Mouse (Mus musculus) forebrain, embryonic 15.5 days (tissue): Measurements from ENCODE around the gene March10. TPM values are rescaled to one million over a fixed set of nuclear protein-coding genes. Genes with fewer than 3 reads are reported as not detected.

ENCODE experiments used
- ATAC-seq: fragments of 200-750 bp; cut with Nextera tagmentation; replicated peaks from 2 replicates; pipeline ENCODE4 v1.8.0; 2017; ENCODE audit warnings: mild to moderate bottlenecking, moderate TSS enrichment, moderate library complexity
- H3K27ac ChIP-seq: fragments of 300-500 bp; sonication (generic); replicated peaks from 2 replicates; pipeline ENCODE4 v1.5.1; 2015; ENCODE audit warnings: mild to moderate bottlenecking, inconsistent platforms
- H3K27me3 ChIP-seq: fragments of 300-500 bp; sonication (generic); 2 replicates; pipeline ENCODE4 v1.6.1; 2015; ENCODE audit warnings: inconsistent platforms
- H3K36me3 ChIP-seq: fragments of 300-500 bp; sonication (generic); 2 replicates; pipeline ENCODE4 v1.6.1; 2015; ENCODE audit warnings: mild to moderate bottlenecking, inconsistent platforms
- H3K4me1 ChIP-seq: fragments of 300-500 bp; sonication (generic); 2 replicates; pipeline ENCODE4 v1.6.1; 2015; ENCODE audit warnings: inconsistent platforms
- H3K4me2 ChIP-seq: fragments of 300-500 bp; sonication (generic); replicated peaks from 2 replicates; pipeline ENCODE4 v1.6.1; 2015; ENCODE audit warnings: mild to moderate bottlenecking, inconsistent platforms
- H3K4me3 ChIP-seq: fragments of 300-500 bp; sonication (generic); 2 replicates; pipeline ENCODE4 v1.5.1; 2015; ENCODE audit warnings: mild to moderate bottlenecking, inconsistent platforms
- H3K9ac ChIP-seq: fragments of 300-500 bp; sonication (generic); replicated peaks from 2 replicates; pipeline ENCODE4 v1.6.1; 2015; ENCODE audit warnings: mild to moderate bottlenecking, inconsistent platforms
- H3K9me3 ChIP-seq: fragments of 300-500 bp; sonication (generic); 2 replicates; pipeline ENCODE4 v1.6.1; 2016; ENCODE audit warnings: inconsistent platforms
- WGBS: fragments of 180-500 bp; shearing (Covaris S2); methylation state at CpG from one replicate; pipeline ENCODE4 v1.1.7; 2015; ENCODE audit warnings: mixed read lengths; 5-methylcytosine and 5-hydroxymethylcytosine counted together
- polyA plus RNA-seq: library from polyadenylated mRNA; unstranded; fragments of >200 nt; fragmentation: Nextera tagmentation; extraction: Ambion mirVana; gene quantifications from 2 replicates; pipeline ENCODE4 v1.2.1, GENCODE M21; 2015

Gene March10
- polyA plus RNA-seq, 1 experiment from 2014 or later: 0.34 TPM

- Histone ChIP-seq H3K27ac (no peak overlapping the region), H3K4me3 (no peak overlapping the region), H3K27me3 (no peaks in the 10 kb centered on the region), H3K36me3 (no peaks in the 10 kb centered on the region), H3K9me3 (no peaks in the 10 kb centered on the region), H3K4me2 (no peak overlapping the region), H3K9ac (no peak overlapping the region), H3K4me1 (peaks cover 13% of the 10 kb centered on the region)
- ATAC-seq: no peak
- WGBS: 83% methylated on average over 8 of the region's 8 CpGs
Measured at GRCm38 (mm10) chr11:105464430-105464967, 8.0 kb upstream of the March10 start.

- 33% methylated on average over 5 of the region's 5 CpGs for WGBS
- H3K4me1 ChIP-seq: peaks cover 18% of the 10 kb centered on the region
- no peak overlapping the region for H3K9ac ChIP-seq
- H3K27me3 ChIP-seq: no peaks in the 10 kb centered on the region
- no peak overlapping the region for H3K4me2 ChIP-seq
- no peak overlapping the region for H3K27ac ChIP-seq
- no peak overlapping the region for H3K4me3 ChIP-seq
- H3K36me3 ChIP-seq: no peaks in the 10 kb centered on the region
- ATAC-seq: no peak
- no peaks in the 10 kb centered on the region for H3K9me3 ChIP-seq
Measured at GRCm38 (mm10) chr11:105459900-105460299, 3.4 kb upstream of the March10 start.

- Histone ChIP-seq H3K4me3 (peak overlapping the region; percentile 57), H3K27ac (peak overlapping the region; percentile 88), H3K9me3 (no peaks in the 10 kb centered on the region), H3K9ac (peak overlapping the region; percentile 64), H3K4me1 (peaks cover 18% of the 10 kb centered on the region), H3K27me3 (no peaks in the 10 kb centered on the region), H3K36me3 (no peaks in the 10 kb centered on the region), H3K4me2 (peak overlapping the region; percentile 94)
- 31% methylated on average over 7 of the region's 7 CpGs for WGBS
- ATAC-seq: peak; percentile 38
Measured at GRCm38 (mm10) chr11:105457041-105457440, 506 bp upstream of the March10 start.

GRCm38 (mm10) chr11:105455118-105455517 lies 1.4 kb downstream of the March10 start:
- no peak overlapping the region for H3K27ac ChIP-seq

GRCm38 (mm10) chr11:105453084-105453483 lies 3.5 kb downstream of the March10 start:
- Histone ChIP-seq H3K4me3 (no peak overlapping the region), H3K4me1 (peaks cover 17% of the 10 kb centered on the region), H3K36me3 (no peaks in the 10 kb centered on the region), H3K9ac (no peak overlapping the region), H3K4me2 (no peak overlapping the region), H3K9me3 (no peaks in the 10 kb centered on the region), H3K27me3 (no peaks in the 10 kb centered on the region), H3K27ac (no peak overlapping the region)
- WGBS: 87% methylated on average over 4 of the region's 4 CpGs
- no peak for ATAC-seq

More at GRCm38 (mm10) chr11:105455118-105455517, 1.4 kb downstream of the March10 start:
- H3K9ac ChIP-seq: no peak overlapping the region
- no peaks in the 10 kb centered on the region for H3K36me3 ChIP-seq
- ATAC-seq: no peak
- no peak overlapping the region for H3K4me2 ChIP-seq
- 82% methylated on average over 5 of the region's 5 CpGs for WGBS
- no peak overlapping the region for H3K4me3 ChIP-seq
- H3K4me1 ChIP-seq: peaks cover 18% of the 10 kb centered on the region
- H3K27me3 ChIP-seq: no peaks in the 10 kb centered on the region
- H3K9me3 ChIP-seq: no peaks in the 10 kb centered on the region

- 88% methylated on average over 4 of the region's 4 CpGs for WGBS
- ATAC-seq: no peak
Measured at GRCm38 (mm10) chr11:105452504-105452903, 4.0 kb downstream of the March10 start.

GRCm38 (mm10) chr11:105451553-105452135 lies 4.9 kb downstream of the March10 start:
- Histone ChIP-seq H3K9ac (no peak overlapping the region), H3K4me2 (no peak overlapping the region), H3K27me3 (no peaks in the 10 kb centered on the region), H3K9me3 (no peaks in the 10 kb centered on the region), H3K4me1 (peaks cover 4% of the 10 kb centered on the region), H3K4me3 (no peak overlapping the region), H3K36me3 (no peaks in the 10 kb centered on the region), H3K27ac (no peak overlapping the region)
- 60% methylated on average over 7 of the region's 7 CpGs for WGBS
- ATAC-seq: no peak

More at GRCm38 (mm10) chr11:105452504-105452903, 4.0 kb downstream of the March10 start:
- Histone ChIP-seq H3K9me3 (no peaks in the 10 kb centered on the region), H3K27ac (no peak overlapping the region), H3K4me3 (no peak overlapping the region), H3K9ac (no peak overlapping the region), H3K36me3 (no peaks in the 10 kb centered on the region), H3K4me1 (peaks cover 11% of the 10 kb centered on the region), H3K27me3 (no peaks in the 10 kb centered on the region), H3K4me2 (no peak overlapping the region)

- WGBS: 76% methylated on average over 12 of the region's 12 CpGs
- Histone ChIP-seq H3K4me2 (no peak overlapping the region), H3K36me3 (no peaks in the 10 kb centered on the region), H3K9me3 (no peaks in the 10 kb centered on the region), H3K4me1 (peaks cover 4% of the 10 kb centered on the region; the same call in 1 of the 2 replicates), H3K4me3 (no peak overlapping the region), H3K27ac (no peak overlapping the region), H3K27me3 (no peaks in the 10 kb centered on the region), H3K9ac (no peak overlapping the region)
- no peak for ATAC-seq
Measured at GRCm38 (mm10) chr11:105449581-105450315, 6.8 kb downstream of the March10 start.

GRCm38 (mm10) chr11:105447661-105448060 lies 8.9 kb downstream of the March10 start:
- no peak for ATAC-seq
- H3K9ac ChIP-seq: no peak overlapping the region
- WGBS: 78% methylated on average over 6 of the region's 6 CpGs
- no peak overlapping the region for H3K27ac ChIP-seq
- H3K9me3 ChIP-seq: no peaks in the 10 kb centered on the region
- no peak overlapping the region for H3K4me3 ChIP-seq
- no peak overlapping the region for H3K4me2 ChIP-seq
- H3K36me3 ChIP-seq: no peaks in the 10 kb centered on the region
- H3K27me3 ChIP-seq: no peaks in the 10 kb centered on the region
- H3K4me1 ChIP-seq: peaks cover 4% of the 10 kb centered on the region; the same call in 1 of the 2 replicates

GRCm38 (mm10) chr11:105446221-105446620 lies 10.3 kb downstream of the March10 start:
- no peak overlapping the region for H3K27ac ChIP-seq
- 92% methylated on average over 5 of the region's 5 CpGs for WGBS
- no peak for ATAC-seq

GRCm38 (mm10) chr11:105445741-105446140 lies 10.8 kb downstream of the March10 start:
- H3K4me2 ChIP-seq: no peak overlapping the region
- H3K4me1 ChIP-seq: 0 out of 2 replicates have a peak, but pooled peaks cover 4% of the 10 kb centered on the region
- H3K4me3 ChIP-seq: no peak overlapping the region
- 47% methylated on average over 5 of the region's 5 CpGs for WGBS
- H3K36me3 ChIP-seq: no peaks in the 10 kb centered on the region
- H3K9me3 ChIP-seq: no peaks in the 10 kb centered on the region
- ATAC-seq: no peak
- no peaks in the 10 kb centered on the region for H3K27me3 ChIP-seq
- H3K9ac ChIP-seq: no peak overlapping the region
- H3K27ac ChIP-seq: no peak overlapping the region

More at GRCm38 (mm10) chr11:105446221-105446620, 10.3 kb downstream of the March10 start:
- H3K27me3 ChIP-seq: no peaks in the 10 kb centered on the region
- H3K4me2 ChIP-seq: no peak overlapping the region
- H3K9me3 ChIP-seq: no peaks in the 10 kb centered on the region
- no peak overlapping the region for H3K9ac ChIP-seq
- H3K4me3 ChIP-seq: no peak overlapping the region
- no peaks in the 10 kb centered on the region for H3K36me3 ChIP-seq
- 0 out of 2 replicates have a peak, but pooled peaks cover 4% of the 10 kb centered on the region for H3K4me1 ChIP-seq

GRCm38 (mm10) chr11:105444929-105445328 lies 11.6 kb downstream of the March10 start:
- WGBS: 70% methylated on average over 6 of the region's 6 CpGs
- no peak overlapping the region for H3K4me3 ChIP-seq
- no peak overlapping the region for H3K27ac ChIP-seq
- no peaks in the 10 kb centered on the region for H3K36me3 ChIP-seq
- H3K9me3 ChIP-seq: no peaks in the 10 kb centered on the region
- H3K9ac ChIP-seq: no peak overlapping the region
- 0 out of 2 replicates have a peak, but pooled peaks cover 4% of the 10 kb centered on the region for H3K4me1 ChIP-seq
- no peaks in the 10 kb centered on the region for H3K27me3 ChIP-seq
- ATAC-seq: no peak
- no peak overlapping the region for H3K4me2 ChIP-seq
